Mouse (Mus musculus) midbrain, embryonic 14.5 days (tissue): ENCODE measurements at regions not wholly inside any gene's neighbourhood (a gene's known extent, or its start where the extent isn't known, plus 50 kb on each side); places are given as distances from the start of the nearest gene placed in this dataset.

Source experiments
- ATAC-seq: fragments of 200-750 bp; cut with Nextera tagmentation; 2 replicates; pipeline ENCODE4 v1.8.0; 2017; ENCODE audit warnings: moderate number of reproducible peaks, moderate library complexity; ENCODE audit not compliant: low FRiP score, low TSS enrichment
- DNase-seq: peaks from one replicate; pipeline ENCODE4 v3.0.0-alpha.2; 2015
- H3K27ac ChIP-seq: fragments of 300-500 bp; sonication (generic); replicated peaks from 2 replicates; pipeline ENCODE4 v1.5.1; 2014; ENCODE audit warnings: mild to moderate bottlenecking, low read depth, low read length, moderate library complexity
- H3K27me3 ChIP-seq: fragments of 300-500 bp; sonication (generic); 2 replicates; pipeline ENCODE4 v1.6.1; 2014; ENCODE audit warnings: low read length, control low read depth, mixed read lengths; ENCODE audit not compliant: control insufficient read depth, insufficient read depth
- H3K36me3 ChIP-seq: fragments of 300-500 bp; sonication (generic); 2 replicates; pipeline ENCODE4 v1.6.1; 2014; ENCODE audit warnings: low read length, control low read depth; ENCODE audit not compliant: control insufficient read depth, insufficient read depth
- H3K4me1 ChIP-seq: fragments of 300-500 bp; sonication (generic); 2 replicates; pipeline ENCODE4 v1.6.1; 2014; ENCODE audit warnings: mild to moderate bottlenecking, antibody characterized with exemption, low read length, control low read depth; ENCODE audit not compliant: control insufficient read depth, insufficient read depth
- H3K4me2 ChIP-seq: fragments of 300-500 bp; sonication (generic); 2 replicates; pipeline ENCODE4 v1.6.1; 2014; ENCODE audit warnings: mild to moderate bottlenecking, low read length, moderate library complexity
- H3K4me3 ChIP-seq: fragments of 300-500 bp; sonication (generic); replicated peaks from 2 replicates; pipeline ENCODE4 v1.5.1; 2014; ENCODE audit warnings: low read depth, low read length
- H3K9ac ChIP-seq: fragments of 300-500 bp; sonication (generic); replicated peaks from 2 replicates; pipeline ENCODE4 v1.6.1; 2014; ENCODE audit warnings: mild to moderate bottlenecking, low read length, moderate library complexity
- H3K9me3 ChIP-seq: fragments of 300-500 bp; sonication (generic); 2 replicates; pipeline ENCODE4 v1.6.1; 2016; ENCODE audit warnings: low read length, control low read depth, mixed read lengths; ENCODE audit not compliant: control insufficient read depth
- WGBS: fragments of 180-500 bp; shearing (Covaris S2); extraction: QIAGEN DNeasy Blood & Tissue Kit; methylation state at CpG from one replicate; pipeline ENCODE4 v1.1.7; 2014; 5-methylcytosine and 5-hydroxymethylcytosine counted together

- ATAC-seq (no peak), DNase-seq (no peak)
- 80% methylated on average over 3 of the region's 3 CpGs for WGBS
- H3K4me1 ChIP-seq: no peaks in the 10 kb centered on the region
- no peak overlapping the region for H3K4me2 ChIP-seq
- H3K27me3 ChIP-seq: no peaks in the 10 kb centered on the region
- H3K36me3 ChIP-seq: no peaks in the 10 kb centered on the region
- no peaks in the 10 kb centered on the region for H3K9me3 ChIP-seq
- no peak overlapping the region for H3K4me3 ChIP-seq
- H3K27ac ChIP-seq: no peak overlapping the region
- no peak overlapping the region for H3K9ac ChIP-seq
These were observed 96.1 kb upstream of the Gm4737 start for GRCm38 (mm10) chr16:46250943-46251342.

GRCm38 (mm10) chr16:46245598-46245997, 90.7 kb upstream of the Gm4737 start:
- Histone ChIP-seq H3K27ac (no peak overlapping the region), H3K4me3 (no peak overlapping the region), H3K27me3 (no peaks in the 10 kb centered on the region), H3K4me1 (no peaks in the 10 kb centered on the region), H3K9ac (no peak overlapping the region), H3K9me3 (no peaks in the 10 kb centered on the region), H3K36me3 (no peaks in the 10 kb centered on the region), H3K4me2 (no peak overlapping the region)
- ATAC-seq: no peak
- WGBS: 89% methylated on average over 5 of the region's 5 CpGs
- DNase-seq: no peak

- Histone ChIP-seq H3K4me3 (no peak overlapping the region), H3K27ac (no peak overlapping the region), H3K4me1 (no peaks in the 10 kb centered on the region), H3K9ac (no peak overlapping the region), H3K4me2 (no peak overlapping the region), H3K27me3 (no peaks in the 10 kb centered on the region), H3K9me3 (no peaks in the 10 kb centered on the region), H3K36me3 (no peaks in the 10 kb centered on the region)
- ATAC-seq: no peak
- 83% methylated on average over 3 of the region's 3 CpGs for WGBS
- no peak for DNase-seq
These were observed 73.9 kb upstream of the Gm4737 start for GRCm38 (mm10) chr16:46228744-46229143.

DNA sequence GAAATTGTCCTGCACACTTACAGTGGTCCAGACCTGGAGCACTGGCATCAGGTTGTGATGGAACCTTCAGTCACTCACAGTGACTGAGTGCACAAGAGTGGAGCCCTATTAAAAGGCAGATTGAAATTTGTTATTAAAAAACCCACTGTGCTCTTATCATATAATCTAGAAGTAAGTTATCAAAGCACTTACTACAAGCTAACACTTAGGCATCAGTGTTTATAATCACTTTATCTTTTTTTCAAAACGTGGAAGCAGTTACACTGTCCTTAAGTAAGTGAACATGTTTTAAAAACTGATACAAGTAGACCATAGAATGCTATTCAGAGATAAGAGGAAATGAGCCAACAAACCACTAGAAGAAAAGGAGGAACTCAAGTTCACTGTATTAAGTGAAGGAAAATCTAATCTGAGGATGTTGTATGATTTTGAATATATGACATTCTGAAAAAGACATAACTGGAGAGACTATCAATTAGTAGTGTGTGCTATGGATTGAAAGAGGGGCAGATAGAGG, 68.3 kb upstream of the Gm4737 start:
- Histone ChIP-seq H3K9me3 (no peaks in the 10 kb centered on the region), H3K36me3 (no peaks in the 10 kb centered on the region), H3K27me3 (no peaks in the 10 kb centered on the region), H3K27ac (no peak overlapping the region), H3K9ac (no peak overlapping the region), H3K4me3 (no peak overlapping the region), H3K4me2 (no peak overlapping the region), H3K4me1 (no peaks in the 10 kb centered on the region)
- DNase-seq (no peak), ATAC-seq (no peak)
- WGBS: 65% methylated on average over 1 of the region's 1 CpGs

- no peaks in the 10 kb centered on the region for H3K9me3 ChIP-seq
- 79% methylated on average over 4 of the region's 4 CpGs for WGBS
- ATAC-seq: no peak
These were observed 57.6 kb upstream of the Gm4737 start for GRCm38 (mm10) chr16:46212504-46212903.

DNA sequence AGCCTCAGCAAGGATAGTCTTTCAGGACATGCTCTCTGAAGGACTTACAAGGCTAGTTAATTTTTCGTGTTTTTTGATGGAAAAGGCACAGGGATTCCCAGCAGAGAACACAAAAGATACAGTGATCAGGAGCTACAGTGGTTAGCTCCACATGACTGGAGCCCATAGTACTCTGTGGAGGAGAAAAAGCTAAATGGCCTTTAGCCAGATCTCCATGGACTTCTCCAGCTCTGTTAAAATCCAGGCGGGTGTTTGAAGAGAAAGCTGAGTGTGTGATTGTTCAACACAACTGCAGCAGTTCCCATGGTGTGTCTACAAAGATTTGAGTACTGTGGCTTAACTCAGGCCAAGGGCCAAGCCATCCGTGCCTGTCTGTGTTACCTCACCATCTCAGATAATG, 57.0 kb upstream of the Gm4737 start:
- 84% methylated on average over 3 of the region's 3 CpGs for WGBS
- no peak for ATAC-seq
- no peak for DNase-seq

More at GRCm38 (mm10) chr16:46212504-46212903, 57.6 kb upstream of the Gm4737 start:
- H3K4me2 ChIP-seq: no peak overlapping the region
- H3K4me3 ChIP-seq: no peak overlapping the region
- no peaks in the 10 kb centered on the region for H3K36me3 ChIP-seq
- H3K27me3 ChIP-seq: no peaks in the 10 kb centered on the region
- H3K27ac ChIP-seq: no peak overlapping the region
- H3K9ac ChIP-seq: no peak overlapping the region
- no peaks in the 10 kb centered on the region for H3K4me1 ChIP-seq
- DNase-seq: no peak

DNA sequence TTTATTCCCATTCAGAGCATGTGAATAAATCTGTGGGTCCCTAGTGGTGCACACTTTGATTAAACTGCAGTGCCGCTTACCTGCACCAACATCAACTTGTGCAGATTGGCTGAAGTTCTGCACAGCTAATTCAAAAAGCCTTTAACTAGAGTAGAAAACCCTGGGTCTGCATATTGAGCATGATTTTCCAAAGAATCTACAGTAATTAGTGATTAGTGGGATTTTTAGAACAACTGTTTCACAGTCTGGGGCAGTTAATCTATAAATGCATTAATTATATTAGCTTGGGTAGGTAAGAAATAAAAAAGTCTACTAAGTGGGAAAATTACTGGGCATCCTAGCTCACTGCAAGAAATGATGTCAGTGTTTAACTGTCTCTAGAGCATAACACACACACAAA, 50.2 kb upstream of the Gm4737 start:
- Histone ChIP-seq H3K4me1 (no peaks in the 10 kb centered on the region), H3K27ac (no peak overlapping the region), H3K9me3 (no peaks in the 10 kb centered on the region), H3K36me3 (no peaks in the 10 kb centered on the region), H3K9ac (no peak overlapping the region), H3K4me3 (no peak overlapping the region), H3K4me2 (no peak overlapping the region), H3K27me3 (no peaks in the 10 kb centered on the region)
- 76% methylated on average over 1 of the region's 1 CpGs for WGBS
- DNase-seq: no peak
- no peak for ATAC-seq

More for the DNA sequence above, 57.0 kb upstream of the Gm4737 start:
- Histone ChIP-seq H3K4me2 (no peak overlapping the region), H3K4me1 (no peaks in the 10 kb centered on the region), H3K27me3 (no peaks in the 10 kb centered on the region), H3K27ac (no peak overlapping the region), H3K36me3 (no peaks in the 10 kb centered on the region), H3K4me3 (no peak overlapping the region), H3K9me3 (no peaks in the 10 kb centered on the region), H3K9ac (no peak overlapping the region)
